Mouse (Mus musculus): ENCODE data around the gene Ptma.

- TF ChIP-seq POLR2AphosphoS2 (IDR thresholded peaks at IDR 0.05; ENCODE audit: insufficient read length, low read depth), result no peak
- no peak for TF ChIP-seq MYOD1 (IDR thresholded peaks at IDR 0.05; ENCODE audit: control insufficient read depth in 1 of 3, insufficient read length in 2 of 3, low read depth in 2 of 3)
- no peak for TF ChIP-seq CEBPB (IDR thresholded peaks at IDR 0.05; ENCODE audit: insufficient read depth, poor library complexity, severe bottlenecking)
- TF ChIP-seq E2F4 (IDR thresholded peaks at IDR 0.05; ENCODE audit: insufficient read depth), result no peak
- no peak for TF ChIP-seq POLR2A (IDR thresholded peaks at IDR 0.05; ENCODE audit: insufficient read length, low read depth)
- no peak for TF ChIP-seq TCF12 (IDR thresholded peaks at IDR 0.05; ENCODE audit: insufficient read depth, poor library complexity, severe bottlenecking)
- TF ChIP-seq USF1 (IDR thresholded peaks at IDR 0.05; ENCODE audit: low read depth), result no peak
Measured at GRCm38 (mm10) chr1:86571941-86572340, 45.4 kb downstream of the Ptma start.
